Mouse (Mus musculus) cerebellum, postnatal 36 days (tissue): ENCODE measurements around the gene Tbc1d1.

ENCODE experiments used
- DNase-seq, 2 experiments: peaks; one replicate each; pipeline ENCODE4 v3.0.0; 2021 to 2022; ENCODE audit warnings: mixed read lengths in 2 of 2

Gene Tbc1d1

GRCm38 (mm10) chr5:64391346-64391745 is 235.2 kb downstream of the Tbc1d1 start:
- no peak for DNase-seq

GRCm38 (mm10) chr5:64392426-64393020 is 236.4 kb downstream of the Tbc1d1 start:
- no peak for DNase-seq

DNA sequence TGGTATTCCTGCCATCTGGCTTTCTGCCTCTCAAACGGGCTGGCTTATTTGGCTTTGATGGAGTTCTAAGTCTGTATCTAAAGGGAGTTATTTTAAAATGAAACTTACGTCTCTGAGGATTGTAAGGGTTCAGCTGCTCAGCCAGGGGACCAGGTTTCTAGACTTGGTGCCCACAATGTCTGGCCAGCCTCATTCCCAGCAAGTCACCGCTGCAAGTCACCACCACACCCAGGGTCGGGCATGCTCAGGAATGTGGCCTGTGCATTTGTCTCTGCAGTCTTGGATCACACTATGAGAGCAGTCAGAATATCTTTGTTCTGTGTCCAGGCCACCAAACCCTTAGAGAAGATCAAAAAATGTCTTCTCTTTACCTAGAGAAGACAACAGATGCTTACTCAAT is 237.4 kb downstream of the Tbc1d1 start:
- no peak for DNase-seq

GRCm38 (mm10) chr5:64398155-64398554 is 242.1 kb downstream of the Tbc1d1 start:
- no peak for DNase-seq

DNA sequence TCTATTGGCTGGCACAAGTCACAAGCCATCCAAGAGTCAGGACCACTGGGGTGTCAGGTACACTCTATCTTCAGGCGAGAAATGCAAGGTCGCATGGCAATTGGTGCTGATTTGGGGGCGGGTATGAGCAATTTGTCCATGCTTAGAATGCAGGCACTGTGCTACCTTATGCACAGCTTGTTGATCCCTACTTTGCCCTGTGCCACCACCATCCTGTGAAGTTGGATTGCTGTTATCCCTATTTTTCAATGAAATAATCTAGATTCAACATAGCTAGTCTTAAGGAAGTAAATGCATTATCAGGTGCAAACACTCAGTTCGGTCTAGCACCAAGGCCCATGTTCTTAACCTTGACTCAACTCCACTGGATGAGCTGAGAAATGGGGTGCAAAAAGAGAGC is 244.6 kb downstream of the Tbc1d1 start:
- DNase-seq: no peak
